Mouse (Mus musculus): ENCODE results near the gene Agpat3.

Gene Agpat3

DNA sequence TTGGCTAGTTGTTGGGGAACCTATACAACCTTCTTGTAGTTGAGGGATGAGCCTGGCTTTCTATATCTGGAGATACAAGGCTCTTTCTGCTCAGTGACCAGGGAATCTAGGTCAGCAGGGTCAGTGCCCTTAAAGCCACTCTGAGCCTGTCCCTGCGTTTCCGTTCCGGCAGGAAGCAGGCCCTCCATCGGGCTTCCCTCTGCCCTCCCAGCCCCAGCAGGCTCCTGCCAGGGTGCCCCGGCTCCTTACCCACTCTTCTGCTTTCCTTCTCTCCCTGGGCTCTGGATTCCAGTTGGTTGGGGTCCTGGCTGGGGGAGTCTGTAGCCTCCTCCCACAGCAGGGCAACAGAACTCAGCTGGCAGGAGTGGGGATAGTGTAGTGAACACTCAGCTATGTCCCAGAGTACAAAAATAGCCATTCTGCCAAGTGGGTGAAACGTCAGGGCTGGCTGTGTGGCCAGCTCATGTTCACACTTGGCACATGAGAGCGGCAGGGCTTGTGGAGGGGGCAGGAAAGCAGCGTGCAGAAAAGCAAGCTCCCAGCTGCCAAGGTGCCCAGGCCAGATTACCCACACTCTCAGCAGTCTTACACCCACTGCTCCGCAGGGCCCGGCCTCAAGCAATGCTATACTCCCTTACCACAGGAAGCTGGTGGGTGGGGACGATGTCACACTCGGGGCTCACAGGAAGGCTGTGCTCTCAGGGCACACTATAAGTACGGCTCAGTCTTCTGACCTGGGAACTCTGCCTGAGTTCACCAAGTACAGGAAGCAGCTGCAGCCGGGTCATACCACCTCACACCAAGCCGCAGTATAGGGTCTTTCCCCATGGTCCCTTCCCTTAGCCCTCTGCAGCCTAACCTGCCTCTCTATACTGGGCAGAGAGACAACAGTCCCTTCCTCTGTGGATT lies 54.5 kb downstream of the Agpat3 start:
- DNase-seq (ENCODE audit: low spot score in 2 of 2): peak; percentile 52 to 71

DNA sequence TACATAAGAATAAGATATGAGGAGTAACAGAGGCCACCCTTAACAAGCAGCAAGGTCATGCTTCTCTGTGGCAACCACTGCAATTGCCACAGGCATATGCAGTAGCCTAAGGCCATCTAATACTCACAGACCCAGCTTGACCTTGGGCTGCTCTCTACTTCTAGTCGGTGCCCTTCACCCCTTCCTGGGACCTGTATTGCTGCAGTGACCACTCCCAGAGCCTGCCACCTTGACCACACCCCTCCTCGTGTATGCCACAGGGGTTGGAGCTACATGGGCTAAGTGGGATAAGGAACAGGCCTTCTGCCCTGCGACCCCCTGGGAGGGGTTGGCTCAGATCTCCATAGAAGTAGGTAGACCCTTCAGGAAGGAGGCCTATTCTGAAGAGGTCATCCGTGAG lies 55.3 kb downstream of the Agpat3 start:
- no peak for DNase-seq (ENCODE audit: low spot score in 2 of 2)

DNA sequence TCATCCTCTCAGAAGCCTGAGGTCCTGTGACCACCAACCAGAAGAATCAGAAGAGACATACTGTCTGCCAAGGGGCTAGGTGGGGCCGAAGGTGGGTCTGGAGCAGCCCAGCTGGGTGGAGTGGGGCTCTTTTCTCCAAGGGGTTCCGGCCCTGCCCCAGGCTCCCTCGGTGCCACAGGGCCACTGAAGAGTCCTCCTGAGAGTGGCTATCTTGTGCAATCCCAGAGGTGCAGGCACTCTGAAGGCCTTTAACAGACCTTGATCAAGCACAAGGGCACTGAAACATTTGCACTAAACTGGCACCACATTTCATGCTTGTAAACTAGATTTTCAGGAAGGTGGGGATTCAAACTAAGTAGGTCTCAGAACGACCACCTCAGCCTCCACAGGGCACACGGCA lies 55.9 kb downstream of the Agpat3 start:
- no peak for DNase-seq (ENCODE audit: low spot score in 2 of 2)

DNA sequence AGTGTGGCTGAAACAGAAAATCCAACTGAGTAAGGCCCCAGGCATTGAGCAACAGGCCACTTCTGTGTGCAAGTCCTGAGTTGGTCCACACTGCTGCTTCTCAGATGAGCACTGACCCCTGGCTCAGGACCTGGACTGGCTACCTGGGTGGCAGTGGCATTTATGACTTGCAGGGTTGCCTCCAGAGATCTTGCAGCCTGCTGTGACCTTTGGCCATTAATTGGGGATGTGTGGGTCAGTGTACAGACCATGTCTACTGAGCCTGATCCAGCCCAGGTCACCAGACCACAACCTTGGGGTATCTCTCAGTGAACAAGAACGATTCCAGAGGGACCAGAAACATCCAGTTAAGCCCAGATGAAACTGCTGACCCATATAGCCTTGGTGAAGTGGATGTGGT lies 58.7 kb downstream of the Agpat3 start:
- DNase-seq (ENCODE audit: low spot score in 2 of 2): no peak

DNA sequence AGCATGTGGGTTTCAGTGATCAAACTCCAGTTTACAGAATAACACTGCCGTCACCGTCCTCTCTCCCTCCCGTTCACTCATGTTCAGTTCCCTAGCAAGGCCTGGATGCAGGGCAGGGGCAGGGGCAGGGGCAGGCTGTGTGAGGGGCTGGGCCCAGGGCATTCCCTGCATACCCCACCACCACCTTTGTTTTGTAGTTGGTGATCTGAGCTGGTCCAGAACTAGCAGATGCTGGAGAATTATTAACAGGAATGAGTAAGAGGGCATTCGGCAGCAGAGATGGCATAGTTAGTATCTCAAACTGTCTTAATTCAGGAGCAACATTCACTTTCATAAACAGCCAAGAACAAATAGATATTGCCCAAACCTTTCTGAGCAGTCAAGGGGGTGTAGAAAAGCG lies 59.9 kb downstream of the Agpat3 start:
- no peak for DNase-seq (ENCODE audit: low spot score in 2 of 2)

DNA sequence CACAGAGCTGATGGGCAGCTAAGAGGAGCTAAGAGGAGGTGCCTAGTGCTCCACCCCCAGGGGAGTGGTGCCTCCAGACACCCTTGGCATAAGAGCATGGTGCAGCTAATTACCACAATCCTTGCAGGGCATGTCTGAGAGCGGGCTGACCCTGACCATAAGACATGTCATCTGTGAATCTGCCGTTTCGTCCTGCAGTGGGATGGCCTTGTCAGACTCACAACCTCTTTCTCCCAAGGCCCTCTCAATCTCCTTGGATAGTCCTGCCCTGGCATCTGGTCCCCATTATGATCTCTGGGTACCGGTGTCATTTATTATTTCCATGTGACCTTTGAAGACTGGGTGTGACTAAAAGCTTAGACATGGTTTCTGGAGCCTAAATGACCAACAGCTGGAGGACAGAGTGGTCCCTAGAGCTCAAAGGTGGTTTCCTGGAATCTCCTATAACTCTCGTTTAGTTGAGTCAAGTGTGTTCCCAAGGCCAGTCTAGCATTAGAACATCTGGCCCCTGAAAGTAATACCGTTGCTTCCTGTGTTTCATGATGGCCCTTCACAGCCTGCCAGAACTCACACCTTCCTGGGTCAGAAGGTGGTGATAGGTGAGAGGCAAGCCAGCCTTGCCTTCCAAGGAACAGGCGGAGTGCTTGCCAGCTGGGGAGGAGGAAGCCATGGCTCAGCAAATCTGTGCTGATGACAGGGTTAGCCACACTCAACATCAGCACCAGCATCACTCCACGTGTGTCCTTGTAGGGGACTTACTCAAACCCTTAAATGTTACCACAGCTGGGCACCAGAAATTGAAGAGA lies 61.4 kb downstream of the Agpat3 start:
- DNase-seq (ENCODE audit: low spot score in 2 of 2): no peak

DNA sequence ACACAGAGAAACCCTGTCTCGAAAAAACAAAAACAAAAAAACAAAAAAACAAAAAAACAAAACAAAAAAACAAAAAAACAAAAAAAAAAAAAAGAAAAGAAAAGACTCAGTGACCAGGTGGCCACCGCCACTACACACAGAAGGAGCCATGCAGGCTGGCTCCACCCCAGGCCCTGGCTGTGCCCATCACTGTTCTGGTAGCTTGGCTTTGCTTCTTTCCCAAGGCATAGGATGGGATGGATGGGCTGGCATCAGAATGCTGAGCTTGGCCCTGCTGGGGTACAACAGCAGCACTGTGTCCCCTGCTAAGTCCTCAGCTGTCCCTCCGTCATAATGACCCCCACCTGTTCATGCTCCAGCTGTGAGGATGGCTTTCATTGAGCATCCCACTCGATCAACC lies 63.4 kb downstream of the Agpat3 start:
- no peak for DNase-seq (ENCODE audit: low spot score in 2 of 2)

DNA sequence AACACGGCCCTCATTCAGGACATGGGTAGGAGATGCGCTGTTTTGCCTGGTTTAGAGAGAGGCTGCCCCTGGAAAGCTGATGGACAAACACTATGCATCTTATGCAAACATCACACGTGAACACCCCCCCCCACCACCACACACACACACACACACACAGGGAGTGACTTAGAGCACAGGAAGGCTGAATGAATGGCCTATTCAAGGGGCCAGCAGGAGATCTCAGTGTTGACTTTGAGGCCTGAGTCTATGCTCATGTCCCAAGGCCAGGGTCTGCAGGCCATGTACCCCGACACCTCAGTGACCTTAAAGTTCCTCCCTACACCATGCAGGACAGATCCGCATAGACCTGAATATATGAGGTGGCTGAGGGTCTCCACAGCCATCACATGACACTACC lies 64.2 kb downstream of the Agpat3 start:
- no peak for DNase-seq (ENCODE audit: low spot score in 2 of 2)

DNA sequence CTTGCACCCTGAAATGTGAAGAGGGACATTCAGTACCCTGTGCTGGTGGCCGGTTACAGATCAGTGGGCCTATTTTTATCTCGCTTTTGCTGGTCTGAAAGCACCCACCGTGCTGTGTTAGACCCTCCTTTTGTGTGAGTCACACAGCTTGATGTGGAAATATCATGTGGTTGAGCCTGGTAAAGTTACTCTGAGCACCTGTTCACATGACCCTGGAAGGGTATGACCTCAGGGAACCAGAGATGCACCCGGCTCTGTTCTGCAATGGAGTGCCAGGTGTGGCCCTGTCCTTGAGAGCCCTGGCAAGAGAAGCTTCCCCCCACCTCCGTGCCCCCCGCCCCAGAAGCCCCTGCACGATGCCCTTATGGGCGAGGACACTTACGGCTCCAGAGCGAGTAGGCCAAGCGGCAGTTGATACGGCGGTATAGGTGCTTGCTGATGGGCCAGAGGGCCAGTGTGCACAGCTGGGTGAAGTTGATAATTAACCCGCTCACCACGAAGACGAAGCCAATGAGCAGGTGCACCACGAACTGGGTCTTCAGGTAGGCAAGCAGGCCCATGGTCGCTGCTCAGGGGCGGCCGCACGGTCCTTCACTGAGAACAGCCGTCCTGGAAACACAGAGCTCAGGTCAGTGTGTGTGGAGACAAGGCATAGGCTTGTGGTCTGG lies 64.7 kb downstream of the Agpat3 start:
- no peak for DNase-seq (ENCODE audit: low spot score in 2 of 2)

DNA sequence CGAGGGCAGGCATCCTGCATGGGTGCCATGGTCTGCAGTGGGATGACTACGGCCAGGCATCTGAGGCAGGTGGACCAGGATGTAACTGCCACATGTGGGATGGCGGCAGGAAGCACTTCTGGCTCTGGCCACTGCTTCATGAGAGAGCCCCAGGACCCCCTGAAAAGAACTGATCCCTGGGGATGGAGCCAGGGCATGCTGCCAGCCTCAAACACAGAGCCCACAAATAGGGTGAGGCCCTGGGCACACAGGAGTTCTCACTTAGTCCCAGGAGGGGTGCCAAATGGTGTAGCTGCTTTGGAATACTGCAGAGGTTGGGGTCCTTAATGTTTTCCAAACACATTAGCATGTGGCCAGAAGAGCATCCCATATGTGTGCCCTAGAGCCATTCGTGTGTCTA lies 66.3 kb downstream of the Agpat3 start:
- DNase-seq (ENCODE audit: low spot score in 2 of 2): no peak

DNA sequence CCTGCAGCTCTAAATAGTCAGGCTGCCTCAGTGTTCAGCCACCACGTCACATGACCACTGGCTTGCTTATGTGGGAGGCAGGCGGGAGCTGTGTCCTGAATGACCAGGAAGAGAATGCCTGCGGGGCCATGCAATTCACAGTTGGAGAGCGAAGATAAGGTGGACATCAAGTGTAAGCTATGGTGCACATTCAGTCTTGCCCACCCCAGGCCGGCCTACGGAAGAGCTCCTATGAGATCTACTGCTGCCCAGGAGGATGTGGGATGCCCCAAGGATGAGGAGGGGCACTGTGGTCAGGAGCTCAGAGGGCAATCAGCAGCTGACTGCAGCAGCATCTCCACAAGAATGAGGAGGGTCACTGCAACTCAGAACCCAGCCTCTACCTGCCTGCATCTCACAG lies 66.9 kb downstream of the Agpat3 start:
- DNase-seq (ENCODE audit: low spot score in 2 of 2): no peak

DNA sequence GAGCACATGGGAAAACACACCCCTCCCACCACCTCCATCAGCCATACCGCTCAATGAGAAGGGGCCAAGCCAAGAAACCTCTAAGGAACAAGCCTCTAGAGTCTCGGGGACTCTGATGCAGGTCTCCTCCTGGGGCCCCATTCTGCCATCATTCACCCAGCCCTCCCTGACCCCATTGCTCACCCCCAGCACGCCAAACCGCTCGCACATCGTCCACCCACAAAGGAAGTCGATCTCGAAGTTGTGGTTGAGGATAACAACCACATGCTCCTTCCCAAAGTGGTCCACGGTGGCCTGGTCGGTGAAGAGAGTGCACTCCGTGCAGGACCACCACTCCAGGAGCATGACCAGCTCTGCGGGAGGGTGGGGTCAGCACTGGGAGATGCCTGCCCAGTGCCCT lies 67.5 kb downstream of the Agpat3 start:
- no peak for DNase-seq (ENCODE audit: low spot score in 2 of 2)

DNA sequence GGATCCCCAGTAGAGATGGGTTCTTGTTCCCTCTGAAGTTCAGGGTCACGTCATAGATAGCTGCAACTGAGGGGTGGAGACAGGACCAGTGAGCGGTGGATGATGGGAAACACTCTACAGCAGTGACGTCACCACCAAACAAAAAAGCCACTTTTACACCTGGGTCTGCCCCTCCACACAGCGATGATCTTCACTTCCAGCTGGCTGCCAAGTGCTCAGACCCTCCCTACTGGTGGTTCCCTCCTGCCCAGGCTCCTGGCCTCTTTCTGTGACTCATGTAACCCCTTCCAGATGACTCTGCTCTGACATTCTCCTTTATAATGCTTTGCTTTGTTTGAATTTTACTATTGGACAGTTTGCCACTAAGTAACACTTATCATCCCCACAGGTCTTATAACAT lies 69.9 kb downstream of the Agpat3 start:
- DNase-seq (ENCODE audit: low spot score in 2 of 2): no peak

DNA sequence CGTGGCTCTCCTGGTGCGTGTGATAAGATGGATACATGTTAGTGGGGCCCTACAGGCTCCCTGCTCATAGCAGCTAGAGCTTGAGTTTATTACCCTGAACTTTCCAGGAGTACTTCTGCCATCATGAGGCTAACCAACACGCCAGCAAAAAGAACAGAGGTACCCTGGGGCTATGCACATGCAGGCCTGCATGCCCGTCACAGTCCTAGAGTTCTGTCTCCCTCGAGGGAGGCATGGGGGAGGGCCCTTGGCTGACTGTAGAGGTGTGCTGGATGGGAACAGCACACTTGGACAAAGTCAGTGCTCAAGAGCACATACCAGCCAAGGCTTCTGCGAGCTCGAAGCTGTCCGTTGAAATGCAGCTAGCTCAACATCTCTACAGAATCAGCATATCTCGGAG lies 71.8 kb downstream of the Agpat3 start:
- DNase-seq (ENCODE audit: low spot score in 2 of 2): no peak

DNA sequence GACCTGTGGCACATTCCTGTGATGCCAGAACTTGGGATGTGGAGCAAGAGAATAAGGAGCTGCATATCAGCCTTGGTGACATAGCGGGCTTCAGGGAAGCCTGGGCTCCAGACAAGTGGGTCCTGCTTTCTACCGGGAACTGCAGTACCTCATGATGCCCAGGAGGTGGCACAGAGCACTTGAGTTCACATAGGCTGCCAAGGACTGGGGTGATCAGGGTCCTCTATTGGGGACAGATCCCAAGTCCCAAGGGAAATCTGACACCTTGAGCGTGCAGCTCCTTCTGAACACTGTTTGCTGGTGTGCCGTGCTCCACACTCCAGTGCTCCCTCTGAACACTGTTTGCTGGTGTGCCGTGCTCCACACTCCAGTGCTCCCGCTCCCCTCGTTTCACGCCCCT lies 73.1 kb downstream of the Agpat3 start:
- DNase-seq (ENCODE audit: low spot score in 2 of 2): peak in 1 of 2 experiments; percentile 16

DNA sequence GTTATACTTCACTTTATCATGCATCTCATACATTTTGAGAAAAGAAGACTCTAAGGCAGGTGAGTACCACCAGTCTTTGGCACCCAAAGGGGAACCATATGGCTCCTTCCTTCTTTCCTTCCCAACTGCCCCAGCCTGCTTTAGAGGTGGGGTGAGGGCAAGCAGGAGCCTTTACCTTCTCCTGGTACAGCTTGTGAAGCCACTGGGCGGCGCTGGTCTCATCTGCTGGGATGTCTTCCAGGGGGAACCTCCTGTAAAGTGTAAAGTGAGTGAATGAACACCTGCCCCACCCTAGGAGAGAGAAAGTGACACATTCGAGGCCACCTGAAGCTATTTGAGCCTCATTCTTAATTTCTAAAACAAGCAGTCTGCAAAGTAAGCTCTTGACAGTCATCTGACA lies 74.5 kb downstream of the Agpat3 start:
- no peak for DNase-seq (ENCODE audit: low spot score in 2 of 2)

DNA sequence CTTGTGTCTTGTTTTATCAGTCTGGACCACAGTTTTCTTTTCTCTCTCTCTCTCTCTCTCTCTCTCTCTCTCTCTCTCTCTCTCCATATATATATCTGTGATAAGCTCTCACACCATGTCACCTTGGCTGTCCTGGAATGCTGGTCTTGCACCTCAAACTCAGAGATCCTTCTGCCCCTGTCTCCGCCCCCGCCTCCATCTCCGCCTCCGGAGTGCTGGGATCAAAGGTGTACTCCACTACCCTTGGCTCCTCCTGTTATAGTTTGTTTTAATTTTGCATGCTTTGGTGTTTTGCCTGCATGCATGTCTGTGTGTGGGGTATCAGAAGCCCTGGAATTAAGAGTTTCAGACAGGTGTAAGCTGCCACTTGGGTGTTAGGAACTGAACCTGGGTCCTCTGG lies 76.0 kb downstream of the Agpat3 start:
- DNase-seq (ENCODE audit: low spot score in 2 of 2): no peak

DNA sequence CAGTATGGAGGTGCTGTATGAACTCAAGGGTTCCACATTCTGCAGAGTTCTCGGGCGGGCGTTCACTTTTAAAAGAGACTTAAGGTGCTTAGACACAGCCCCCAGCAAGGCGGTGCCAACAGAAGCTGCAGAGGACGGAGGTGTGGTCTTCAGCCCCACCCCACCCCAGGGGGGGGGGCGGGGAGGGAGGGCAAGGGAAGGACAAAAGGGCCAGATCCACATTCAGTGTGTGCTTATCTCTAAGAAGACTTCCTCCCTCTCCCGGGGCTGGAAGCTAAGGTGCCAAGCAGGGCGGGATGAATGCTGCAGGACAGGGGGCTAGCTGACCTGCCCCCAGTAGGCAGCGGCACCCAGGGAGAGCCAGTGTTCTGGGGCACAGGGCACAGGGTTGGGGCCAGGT lies 79.4 kb downstream of the Agpat3 start:
- no peak for DNase-seq (ENCODE audit: low spot score in 2 of 2)

DNA sequence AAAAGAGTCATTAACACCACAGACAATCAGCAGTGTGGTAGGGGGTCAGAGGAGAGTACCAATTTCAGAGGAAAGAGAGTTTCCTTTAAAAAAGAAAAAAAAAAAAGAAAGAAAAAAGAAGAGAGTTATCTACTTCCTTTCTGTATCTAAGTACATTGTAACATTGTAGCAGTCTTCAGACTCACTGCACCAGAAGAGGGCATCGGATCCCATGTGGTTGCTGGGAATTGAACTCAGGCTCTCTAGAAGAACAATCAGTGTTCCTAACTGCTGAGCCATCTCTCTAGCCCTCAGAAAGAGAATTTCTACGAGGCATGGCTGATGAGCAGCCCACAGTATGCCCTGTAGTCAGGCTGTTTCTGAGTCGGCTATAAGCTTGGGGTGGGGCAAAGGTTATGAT lies 86.4 kb downstream of the Agpat3 start:
- no peak for DNase-seq (ENCODE audit: low spot score in 2 of 2)

DNA sequence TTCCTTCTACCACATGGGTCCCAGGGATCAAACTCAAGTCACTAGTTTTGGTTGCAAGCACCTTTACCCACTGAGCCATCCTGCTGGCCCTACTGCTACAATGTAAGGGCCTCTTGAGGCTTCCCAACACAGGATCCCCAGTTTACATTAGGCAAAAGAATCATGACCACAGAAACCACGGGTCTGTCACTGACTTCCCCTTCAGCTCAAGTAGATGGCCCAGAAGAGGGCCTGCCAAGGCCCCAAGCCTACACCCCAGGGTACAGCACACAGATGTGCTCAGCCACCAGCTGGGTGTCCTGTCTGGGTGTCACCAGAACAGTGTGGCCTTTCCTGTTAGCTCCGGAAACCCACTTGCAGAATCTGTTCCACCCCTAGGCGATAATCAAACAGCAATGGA lies 87.6 kb downstream of the Agpat3 start:
- no peak for DNase-seq (ENCODE audit: low spot score in 2 of 2)

DNA sequence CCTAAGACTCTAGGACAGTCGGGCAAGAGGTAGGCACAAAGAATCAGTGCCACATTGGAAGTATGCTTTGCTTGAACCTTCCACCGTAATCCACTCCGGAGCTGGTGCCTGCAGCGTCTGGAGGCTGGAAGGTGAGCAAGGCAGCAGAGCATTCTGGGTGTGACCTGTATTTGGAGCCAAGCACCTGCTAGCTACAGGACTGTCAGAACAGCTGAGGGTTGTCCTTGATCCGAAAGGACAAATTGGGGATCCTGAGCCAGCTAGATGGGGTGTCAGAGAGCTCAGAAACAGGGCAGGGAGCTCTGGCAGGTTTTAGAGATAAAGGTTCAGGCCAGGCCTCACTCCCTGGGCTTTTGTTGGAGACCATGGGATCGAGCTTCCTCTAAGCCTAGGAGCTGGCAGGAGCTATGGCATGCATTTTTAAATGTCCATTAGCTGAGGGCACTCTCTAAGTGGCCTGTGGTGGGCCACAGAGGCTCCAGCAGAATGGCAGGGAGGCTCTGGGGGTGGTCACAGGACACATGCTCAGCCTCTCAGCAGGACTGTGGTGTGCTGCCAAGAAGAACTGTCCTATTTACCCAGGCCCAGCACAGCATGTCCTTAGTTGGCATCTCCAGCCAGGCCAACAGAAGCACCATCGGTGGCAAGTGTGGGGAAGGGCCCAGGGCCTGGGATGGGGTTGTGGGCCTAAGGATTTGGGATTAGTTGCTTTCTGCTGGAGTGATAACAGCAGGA lies 91.2 kb downstream of the Agpat3 start:
- no peak for DNase-seq (ENCODE audit: low spot score in 2 of 2)

DNA sequence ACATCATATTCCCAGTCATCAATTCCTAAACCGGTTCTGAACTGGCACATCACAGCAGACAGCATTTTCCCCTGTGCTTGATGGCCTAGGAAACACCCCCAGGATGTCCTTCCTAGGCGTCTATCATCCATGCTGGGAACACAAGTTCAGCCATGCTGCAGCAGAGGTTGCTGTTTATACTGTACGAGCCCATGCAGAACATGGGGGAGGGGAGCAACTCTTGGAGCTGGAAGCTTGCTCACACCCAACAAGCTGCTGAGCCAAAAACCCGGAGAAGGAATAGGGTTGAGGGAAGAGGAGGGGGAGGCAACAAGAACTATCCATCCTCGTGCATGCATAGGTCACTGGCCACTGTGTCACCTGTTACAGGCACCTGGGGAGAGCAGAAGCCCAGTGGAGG lies 92.0 kb downstream of the Agpat3 start:
- no peak for DNase-seq (ENCODE audit: low spot score in 2 of 2)

All from urinary bladder, adult 18-20 months (tissue).